ENCODE assay signal across 24 mouse cellular contexts in the genomic region with DNA sequence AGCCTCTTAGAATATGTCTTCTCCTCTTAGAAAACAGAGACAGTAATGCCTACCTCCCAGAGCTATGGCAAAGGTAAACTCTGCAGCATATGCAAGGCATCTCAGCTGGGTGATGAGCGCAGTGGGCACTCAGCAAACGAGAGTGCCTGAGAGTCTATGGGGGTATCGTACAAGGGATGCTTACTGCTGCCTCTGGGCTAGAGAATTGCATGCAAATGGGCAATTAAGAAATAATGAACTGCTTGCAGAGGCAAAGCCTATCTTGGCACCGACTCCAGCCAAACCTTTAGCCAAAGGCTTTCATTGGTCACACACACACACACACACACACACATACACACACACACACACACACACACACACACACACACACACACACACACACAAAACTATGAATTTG.
DNase-seq lines count a peak whose midpoint lies in the region; ATAC-seq lines count a peak whose summit lies in the region.
"Had no signal": no experiment of that assay in that cellular context is flagged by ENCODE, and none has a peak within 500 bp of the region (broad histone marks: within the 10 kb centered on the region; RNA-seq: fewer than 3 reads in every experiment).

No protein-coding gene starts in this region.

- H3K4me2 ChIP-seq in forebrain, embryonic 12.5 days: no peak overlapping the region
- no peak overlapping the region for H3K4me2 ChIP-seq in forebrain, embryonic 11.5 days (ENCODE audit: low read depth, low read length, severe bottlenecking)
- H3K4me2 ChIP-seq: embryonic facial prominence, embryonic 12.5 days; limb, embryonic 12.5 days; liver, embryonic 12.5 days; lung, embryonic 14.5 days; neural tube, embryonic 12.5 days had no signal

- WGBS in forebrain, embryonic 12.5 days: 42% methylated on average over 4 of the region's 4 CpGs
- WGBS in forebrain, embryonic 11.5 days: 58% methylated on average over 4 of the region's 4 CpGs

- H3K27ac ChIP-seq in forebrain, embryonic 12.5 days: no peak overlapping the region
- H3K27ac ChIP-seq in forebrain, embryonic 11.5 days (ENCODE audit: low read depth, low read length): no peak overlapping the region
- H3K27ac ChIP-seq: embryonic facial prominence, embryonic 12.5 days; heart, embryonic 10.5 days; hindbrain, embryonic 10.5 days; layer of hippocampus, adult 2 months; limb, embryonic 12.5 days; liver, embryonic 12.5 days; neural tube, embryonic 12.5 days had no signal

- H3K4me1 ChIP-seq in forebrain, embryonic 12.5 days: no peaks in the 10 kb centered on the region
- no peaks in the 10 kb centered on the region for H3K4me1 ChIP-seq in forebrain, embryonic 11.5 days (replicated peaks; ENCODE audit: control insufficient read depth, insufficient read depth, low read length)
- H3K4me1 ChIP-seq: embryonic facial prominence, embryonic 12.5 days; heart, embryonic 10.5 days; limb, embryonic 12.5 days; liver, embryonic 12.5 days; neural tube, embryonic 12.5 days had no signal

- H3K9ac ChIP-seq in forebrain, embryonic 12.5 days: no peak overlapping the region
- no peak overlapping the region for H3K9ac ChIP-seq in forebrain, embryonic 11.5 days (ENCODE audit: low read length)
- H3K9ac ChIP-seq: embryonic facial prominence, embryonic 12.5 days; limb, embryonic 12.5 days; liver, embryonic 12.5 days; lung, embryonic 14.5 days; neural tube, embryonic 12.5 days had no signal

- H3K4me3 ChIP-seq in forebrain, embryonic 12.5 days (replicated peaks): no peak overlapping the region
- H3K4me3 ChIP-seq in forebrain, embryonic 11.5 days (ENCODE audit: low read depth, low read length): no peak overlapping the region
- H3K4me3 ChIP-seq: embryonic facial prominence, embryonic 12.5 days; erythroblast, embryonic 14.5 days; heart, embryonic 10.5 days; hindbrain, embryonic 10.5 days; layer of hippocampus, adult 2 months; limb, embryonic 12.5 days; liver, embryonic 12.5 days; neural tube, embryonic 12.5 days had no signal

- DNase-seq in forebrain, embryonic 11.5 days (ENCODE audit: low spot score): no peak
- DNase-seq in left cerebral cortex, postnatal 4 days: peak; percentile 63
- DNase-seq in left cerebral cortex, adult 9 months (ENCODE audit: low spot score in 2 of 2): no peak
- DNase-seq in right cerebral cortex, postnatal 4 days: peak; percentile 35
- DNase-seq in right cerebral cortex, postnatal 25 days: no peak
- DNase-seq in gastrocnemius, postnatal 25 days: no peak
- DNase-seq: adrenal gland, postnatal 25 days; cerebellum, adult 8-10 months; gastrocnemius, postnatal 14 days; kidney, adult 8-10 months; kidney, postnatal 14 days; lung, embryonic 14.5 days; lung, postnatal 36 days; thymus, postnatal 14 days had no signal

- H3K27me3 ChIP-seq in forebrain, embryonic 12.5 days: no peaks in the 10 kb centered on the region
- no peaks in the 10 kb centered on the region for H3K27me3 ChIP-seq in forebrain, embryonic 11.5 days (ENCODE audit: control insufficient read depth, insufficient read depth, low read length)
- H3K27me3 ChIP-seq: embryonic facial prominence, embryonic 12.5 days; limb, embryonic 12.5 days; liver, embryonic 12.5 days; neural tube, embryonic 12.5 days had no signal

- peak; percentile 64; the same call in 1 of the 2 replicates for ATAC-seq in forebrain, embryonic 12.5 days (ENCODE audit: low FRiP score)
- ATAC-seq in forebrain, embryonic 11.5 days (replicated peaks; ENCODE audit: low FRiP score): no peak
- ATAC-seq: liver, embryonic 12.5 days had no signal

- intact Hi-C loops in left cerebral cortex, postnatal 4 days (cut with DNase I): no loop called here

- no peaks in the 10 kb centered on the region for H3K36me3 ChIP-seq in forebrain, embryonic 12.5 days (replicated peaks)
- H3K36me3 ChIP-seq in forebrain, embryonic 11.5 days (ENCODE audit: control insufficient read depth, insufficient read depth, low read length): no peaks in the 10 kb centered on the region
- H3K36me3 ChIP-seq: embryonic facial prominence, embryonic 12.5 days; G1E; heart, embryonic 10.5 days; hindbrain, embryonic 10.5 days; limb, embryonic 12.5 days; liver, embryonic 12.5 days; neural tube, embryonic 12.5 days had no signal

- H3K9me3 ChIP-seq in forebrain, embryonic 12.5 days: no peaks in the 10 kb centered on the region
- no peaks in the 10 kb centered on the region for H3K9me3 ChIP-seq in forebrain, embryonic 11.5 days (ENCODE audit: control insufficient read depth, low read length)
- H3K9me3 ChIP-seq: embryonic facial prominence, embryonic 12.5 days; G1E; heart, embryonic 10.5 days; hindbrain, embryonic 10.5 days; limb, embryonic 12.5 days; liver, embryonic 12.5 days; neural tube, embryonic 12.5 days had no signal

Comparison
In these comparisons a context has a peak if more than half of its experiments do, and no peak if none do; other contexts are left out.
1. DNase-seq: peak in left cerebral cortex, postnatal 4 days (single experiment) and right cerebral cortex, postnatal 4 days (single experiment); none in forebrain, embryonic 11.5 days (single experiment), left cerebral cortex, adult 9 months (0 of 2), right cerebral cortex, postnatal 25 days (single experiment) and gastrocnemius, postnatal 25 days (single experiment).